Mouse (Mus musculus): ENCODE measurements around the gene Slfn8. TPM values are rescaled to one million over a fixed set of nuclear protein-coding genes. Genes with fewer than 3 reads are reported as not detected.

Slfn8 gene
- 0.11 and 0.26 TPM in 2 replicates for polyA plus RNA-seq (2015; fragmentation: Nextera tagmentation; extraction: Ambion mirVana)

DNA sequence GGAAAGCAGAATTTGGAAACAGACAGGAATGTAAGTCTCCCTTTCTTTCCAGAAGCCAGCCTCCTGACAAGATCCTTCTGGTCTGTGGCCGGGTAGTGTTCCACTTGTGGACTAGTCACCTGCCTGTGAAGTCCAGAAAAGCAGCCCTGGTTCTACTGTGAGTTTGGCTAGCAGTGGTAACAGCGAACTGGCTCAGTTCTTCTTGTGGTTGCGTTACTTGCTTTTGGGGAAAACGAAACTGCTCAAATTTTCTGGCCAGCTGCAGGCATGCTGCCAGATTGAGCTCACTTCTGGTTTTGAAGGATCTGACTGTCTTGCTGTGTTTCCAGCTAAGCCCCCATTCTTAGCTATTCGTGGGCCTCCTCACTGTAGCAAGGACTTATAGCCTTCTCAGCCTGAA, at the start of gene Slfn8:
Gene Slfn8 (minus strand): TSS at position 190 of the 400 bp plus-strand sequence.
- H3K4me3 ChIP-seq (replicated peaks; ENCODE audit: low read length), result no peak within 1 kb of the TSS
- H3K9me3 ChIP-seq (ENCODE audit: control insufficient read depth, low read length), result no peaks in the 10 kb centered on the region
- no peak within 1 kb of the TSS for H3K9ac ChIP-seq (replicated peaks; ENCODE audit: low read depth, low read length)
- no peak for ATAC-seq
- H3K27me3 ChIP-seq (replicated peaks; ENCODE audit: control insufficient read depth, insufficient read depth, low read length), result no peaks in the 10 kb centered on the region
- no peaks in the 10 kb centered on the region for H3K36me3 ChIP-seq (ENCODE audit: control insufficient read depth, insufficient read depth)
- WGBS, result 68% methylated on average over 5 of the region's 5 CpGs
- H3K4me1 ChIP-seq (replicated peaks; ENCODE audit: control insufficient read depth, insufficient read depth, low read length), result no peaks in the 10 kb centered on the region
- H3K27ac ChIP-seq (ENCODE audit: low read length), result no peak within 1 kb of the TSS
- no peak within 1 kb of the TSS for H3K4me2 ChIP-seq (ENCODE audit: low read length)

DNA sequence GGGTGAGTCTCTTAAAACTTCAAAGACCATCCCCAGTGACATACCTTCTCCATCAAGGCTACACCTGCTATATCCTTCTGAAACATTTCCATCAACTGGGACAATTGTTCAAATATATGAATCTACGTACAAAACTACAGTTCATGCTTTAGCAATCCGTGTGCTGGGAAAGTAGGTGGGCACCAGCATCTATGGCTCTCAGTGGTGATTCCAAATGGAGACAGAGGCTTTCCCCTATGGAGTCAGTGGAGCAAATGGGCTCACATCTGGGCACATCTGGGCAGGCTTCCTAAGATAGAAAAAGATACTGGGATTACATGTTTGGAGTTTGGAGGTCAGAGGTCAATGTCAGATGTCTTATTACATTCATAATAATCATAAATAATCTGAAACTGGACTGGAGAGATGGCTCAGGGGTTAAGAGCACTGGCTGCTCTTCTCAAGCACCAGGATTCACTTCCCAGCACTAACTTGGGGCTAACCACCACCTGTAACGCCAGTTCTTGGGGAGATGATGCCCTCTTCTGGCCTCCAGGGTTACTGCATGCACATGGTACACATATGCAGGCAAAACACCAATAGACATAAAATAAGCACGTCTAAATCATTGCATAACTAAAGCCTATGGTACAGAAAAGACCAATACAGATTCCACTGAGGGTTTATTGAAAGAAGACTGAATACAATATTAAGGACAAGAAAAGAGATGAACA, 47.5 kb upstream of the Slfn8 start:
- 81% methylated on average over 4 of the region's 4 CpGs for WGBS
- no peak overlapping the region for H3K4me3 ChIP-seq (replicated peaks; ENCODE audit: low read length)

DNA sequence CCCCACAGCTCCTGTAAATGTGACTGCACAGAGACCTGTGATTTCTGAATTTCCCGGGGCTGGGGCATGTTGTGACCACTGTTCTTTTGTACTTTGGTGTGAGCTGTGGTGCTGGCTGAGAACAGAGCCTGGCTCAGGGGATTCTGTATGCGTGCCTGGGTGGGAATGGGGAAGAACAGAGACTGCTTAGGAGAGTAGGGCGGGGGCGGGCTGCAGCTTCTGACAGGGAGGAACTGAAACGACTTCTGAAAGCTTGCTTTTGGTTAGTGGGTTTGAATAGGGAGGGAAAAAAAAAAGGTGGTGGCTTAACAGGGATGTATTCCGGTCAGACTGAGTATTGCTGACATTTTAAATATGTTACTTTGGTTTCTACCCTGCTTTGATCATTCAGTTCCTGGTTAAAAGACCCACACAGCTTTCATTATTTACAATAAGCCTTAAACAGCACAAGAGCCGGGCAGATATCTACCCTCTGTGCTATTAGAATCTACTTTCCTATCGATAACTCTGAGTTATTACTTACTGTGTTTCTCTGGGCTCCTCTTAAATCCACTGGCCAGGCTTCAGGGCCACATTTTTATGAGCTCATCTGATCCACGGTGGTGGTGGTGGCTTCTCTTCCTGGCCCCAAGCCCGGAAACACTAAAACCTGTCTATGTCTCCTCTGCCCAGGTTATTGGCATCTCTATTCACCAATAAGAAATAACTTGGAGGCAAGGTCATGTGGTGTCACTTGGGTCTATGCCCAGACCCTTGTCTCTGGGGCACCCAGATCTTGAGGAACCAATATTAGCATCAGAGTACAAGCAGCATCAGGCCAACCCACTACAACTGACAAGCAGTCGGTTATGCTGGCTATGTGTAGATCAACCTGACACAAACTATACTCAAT, 46.3 kb upstream of the Slfn8 start:
- Histone ChIP-seq H3K4me2 (ENCODE audit: low read length) (no peak overlapping the region), H3K9ac (replicated peaks; ENCODE audit: low read depth, low read length) (no peak overlapping the region), H3K9me3 (ENCODE audit: control insufficient read depth, low read length) (no peaks in the 10 kb centered on the region), H3K27ac (ENCODE audit: low read length) (no peak overlapping the region), H3K4me3 (replicated peaks; ENCODE audit: low read length) (no peak overlapping the region), H3K36me3 (ENCODE audit: control insufficient read depth, insufficient read depth) (no peaks in the 10 kb centered on the region), H3K4me1 (replicated peaks; ENCODE audit: control insufficient read depth, insufficient read depth, low read length) (no peaks in the 10 kb centered on the region), H3K27me3 (replicated peaks; ENCODE audit: control insufficient read depth, insufficient read depth, low read length) (no peaks in the 10 kb centered on the region)
- WGBS, result 31% methylated on average over 11 of the region's 11 CpGs
- ATAC-seq, result no peak

More for the DNA sequence above, 47.5 kb upstream of the Slfn8 start:
- ATAC-seq, result no peak
- no peaks in the 10 kb centered on the region for H3K36me3 ChIP-seq (ENCODE audit: control insufficient read depth, insufficient read depth)
- no peak overlapping the region for H3K4me2 ChIP-seq (ENCODE audit: low read length)
- no peaks in the 10 kb centered on the region for H3K9me3 ChIP-seq (ENCODE audit: control insufficient read depth, low read length)
- H3K4me1 ChIP-seq (replicated peaks; ENCODE audit: control insufficient read depth, insufficient read depth, low read length), result no peaks in the 10 kb centered on the region
- H3K27ac ChIP-seq (ENCODE audit: low read length), result no peak overlapping the region
- no peak overlapping the region for H3K9ac ChIP-seq (replicated peaks; ENCODE audit: low read depth, low read length)
- no peaks in the 10 kb centered on the region for H3K27me3 ChIP-seq (replicated peaks; ENCODE audit: control insufficient read depth, insufficient read depth, low read length)

DNA sequence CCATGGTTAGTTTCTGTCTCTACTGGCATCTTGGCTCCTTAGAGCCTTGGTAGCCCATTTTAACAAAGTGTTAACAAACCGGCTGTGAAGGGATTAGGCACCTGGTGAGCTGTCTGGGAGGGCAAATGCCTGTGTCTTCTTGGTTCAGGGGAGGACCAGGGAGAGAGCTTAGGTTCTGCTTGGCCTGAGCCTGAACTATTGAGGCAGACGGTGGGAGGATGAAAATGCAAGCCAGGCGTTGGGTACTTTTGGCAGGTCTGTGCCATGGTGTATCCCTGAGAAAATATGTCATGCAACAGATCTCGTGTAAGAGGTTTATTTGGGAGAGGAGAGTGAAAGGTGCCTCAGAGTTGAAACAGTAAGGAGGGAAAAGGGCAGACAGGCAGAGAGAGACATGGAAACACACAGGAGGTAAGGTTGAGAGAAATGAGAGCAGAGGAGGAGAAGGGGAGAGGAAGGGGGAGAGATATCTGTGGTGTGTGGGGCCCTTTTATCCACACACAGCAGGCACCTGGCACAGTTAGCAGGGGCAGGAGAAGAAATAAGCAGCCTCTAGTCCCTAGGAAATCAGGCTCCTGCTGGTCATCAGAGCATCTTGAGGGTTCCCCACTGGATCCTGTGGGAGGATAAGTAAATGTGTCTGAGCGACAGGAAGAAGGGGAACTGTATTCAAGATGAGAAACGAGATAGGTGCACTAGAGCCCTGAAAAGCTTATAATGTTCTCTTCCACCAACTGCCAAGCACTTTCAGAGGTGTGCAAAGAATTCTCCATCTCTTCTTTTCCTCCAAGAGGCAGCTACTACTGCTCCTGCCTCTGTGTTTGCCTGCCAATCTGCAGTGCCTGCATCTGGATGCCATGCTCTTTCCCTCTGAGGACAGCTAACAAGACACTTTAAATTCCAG, 45.1 kb upstream of the Slfn8 start:
- H3K4me1 ChIP-seq (replicated peaks; ENCODE audit: control insufficient read depth, insufficient read depth, low read length), result no peaks in the 10 kb centered on the region
- H3K27ac ChIP-seq (ENCODE audit: low read length), result no peak overlapping the region
- H3K4me2 ChIP-seq (ENCODE audit: low read length), result no peak overlapping the region
- no peak overlapping the region for H3K4me3 ChIP-seq (replicated peaks; ENCODE audit: low read length)
- no peaks in the 10 kb centered on the region for H3K9me3 ChIP-seq (ENCODE audit: control insufficient read depth, low read length)
- no peaks in the 10 kb centered on the region for H3K36me3 ChIP-seq (ENCODE audit: control insufficient read depth, insufficient read depth)
- no peak for ATAC-seq
- no peak overlapping the region for H3K9ac ChIP-seq (replicated peaks; ENCODE audit: low read depth, low read length)
- H3K27me3 ChIP-seq (replicated peaks; ENCODE audit: control insufficient read depth, insufficient read depth, low read length), result no peaks in the 10 kb centered on the region
- WGBS, result 20% methylated on average over 6 of the region's 6 CpGs

DNA sequence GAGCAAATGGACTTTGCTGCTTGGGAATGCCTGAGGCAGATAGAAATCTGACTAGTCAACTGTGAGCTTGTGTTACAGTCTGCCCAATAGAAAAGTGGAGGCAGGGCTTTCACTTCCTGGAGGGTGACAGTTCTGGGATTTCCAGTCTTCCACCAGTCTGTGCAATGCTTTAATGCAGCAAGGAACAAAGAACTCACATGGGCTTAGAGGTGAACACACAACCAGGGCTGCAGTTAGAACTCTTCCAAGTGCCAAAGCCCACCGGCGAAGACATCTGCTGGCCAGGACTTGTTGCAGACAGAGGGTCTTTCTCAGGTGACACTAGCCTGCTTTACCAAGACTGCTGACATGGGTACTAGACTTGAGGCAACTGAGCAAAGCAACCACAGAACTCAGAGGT, 44.3 kb upstream of the Slfn8 start, which contains the start of gene Slfn2:
Gene Slfn2 (plus strand): TSS at position 167 of the 400 bp plus-strand sequence.
- H3K36me3 ChIP-seq (ENCODE audit: control insufficient read depth, insufficient read depth), result no peaks in the 10 kb centered on the region
- H3K4me3 ChIP-seq (replicated peaks; ENCODE audit: low read length), result no peak within 1 kb of the TSS
- no peaks in the 10 kb centered on the region for H3K4me1 ChIP-seq (replicated peaks; ENCODE audit: control insufficient read depth, insufficient read depth, low read length)
- H3K27me3 ChIP-seq (replicated peaks; ENCODE audit: control insufficient read depth, insufficient read depth, low read length), result no peaks in the 10 kb centered on the region
- 95% methylated on average over 2 of the region's 2 CpGs for WGBS
- no peak within 1 kb of the TSS for H3K9ac ChIP-seq (replicated peaks; ENCODE audit: low read depth, low read length)
- no peak within 1 kb of the TSS for H3K27ac ChIP-seq (ENCODE audit: low read length)
- H3K9me3 ChIP-seq (ENCODE audit: control insufficient read depth, low read length), result no peaks in the 10 kb centered on the region
- H3K4me2 ChIP-seq (ENCODE audit: low read length), result no peak within 1 kb of the TSS
- ATAC-seq, result no peak

DNA sequence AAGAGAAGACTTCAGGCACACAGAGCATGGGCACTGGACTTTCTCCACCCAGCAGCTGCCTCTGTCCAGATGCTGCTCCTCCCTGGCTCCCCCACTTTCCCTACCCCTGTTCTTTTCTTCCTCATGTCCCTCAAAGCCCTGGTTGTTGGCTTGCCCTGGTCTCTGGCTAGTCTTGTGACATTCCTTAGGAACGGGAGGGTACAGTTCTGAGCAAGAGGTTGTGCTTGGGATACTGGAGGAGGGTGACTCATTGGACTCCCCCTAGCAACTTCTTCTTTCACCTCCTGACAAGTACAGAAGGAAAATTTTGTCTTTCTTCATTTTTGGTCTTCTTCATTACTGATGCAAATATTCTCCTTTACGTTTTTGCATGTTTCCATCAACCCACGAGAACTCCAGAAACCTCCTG, 43.3 kb upstream of the Slfn8 start:
- no peaks in the 10 kb centered on the region for H3K9me3 ChIP-seq (ENCODE audit: control insufficient read depth, low read length)
- no peak overlapping the region for H3K9ac ChIP-seq (replicated peaks; ENCODE audit: low read depth, low read length)
- H3K4me2 ChIP-seq (ENCODE audit: low read length), result no peak overlapping the region
- no peak for ATAC-seq
- H3K4me1 ChIP-seq (replicated peaks; ENCODE audit: control insufficient read depth, insufficient read depth, low read length), result no peaks in the 10 kb centered on the region
- 70% methylated on average over 3 of the region's 3 CpGs for WGBS
- no peaks in the 10 kb centered on the region for H3K27me3 ChIP-seq (replicated peaks; ENCODE audit: control insufficient read depth, insufficient read depth, low read length)
- no peak overlapping the region for H3K4me3 ChIP-seq (replicated peaks; ENCODE audit: low read length)
- no peaks in the 10 kb centered on the region for H3K36me3 ChIP-seq (ENCODE audit: control insufficient read depth, insufficient read depth)
- H3K27ac ChIP-seq (ENCODE audit: low read length), result no peak overlapping the region

DNA sequence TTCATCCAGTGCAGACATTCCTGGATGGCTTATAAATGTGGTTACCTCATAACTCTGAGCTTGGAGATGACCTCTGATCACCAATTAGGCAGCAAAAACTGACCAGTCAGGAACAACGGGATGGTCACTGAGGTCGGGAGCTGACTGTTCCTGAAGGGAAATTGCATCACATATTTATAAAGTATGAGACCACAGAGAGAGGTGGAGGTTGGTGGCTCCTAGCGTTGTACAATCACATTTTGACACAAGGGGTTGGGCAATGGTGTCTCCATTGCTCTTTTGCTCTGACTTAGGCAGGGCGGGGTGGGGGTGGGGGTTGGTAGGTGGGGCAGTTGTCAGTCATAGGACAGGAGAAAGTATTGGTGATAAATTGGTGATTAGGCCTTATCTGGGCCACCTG, 42.5 kb upstream of the Slfn8 start:
- Histone ChIP-seq H3K36me3 (ENCODE audit: control insufficient read depth, insufficient read depth) (no peaks in the 10 kb centered on the region), H3K27ac (ENCODE audit: low read length) (no peak overlapping the region), H3K9ac (replicated peaks; ENCODE audit: low read depth, low read length) (no peak overlapping the region), H3K9me3 (ENCODE audit: control insufficient read depth, low read length) (no peaks in the 10 kb centered on the region), H3K4me1 (replicated peaks; ENCODE audit: control insufficient read depth, insufficient read depth, low read length) (no peaks in the 10 kb centered on the region), H3K27me3 (replicated peaks; ENCODE audit: control insufficient read depth, insufficient read depth, low read length) (no peaks in the 10 kb centered on the region), H3K4me3 (replicated peaks; ENCODE audit: low read length) (no peak overlapping the region), H3K4me2 (ENCODE audit: low read length) (no peak overlapping the region)
- no peak for ATAC-seq
- 89% methylated on average over 4 of the region's 4 CpGs for WGBS

DNA sequence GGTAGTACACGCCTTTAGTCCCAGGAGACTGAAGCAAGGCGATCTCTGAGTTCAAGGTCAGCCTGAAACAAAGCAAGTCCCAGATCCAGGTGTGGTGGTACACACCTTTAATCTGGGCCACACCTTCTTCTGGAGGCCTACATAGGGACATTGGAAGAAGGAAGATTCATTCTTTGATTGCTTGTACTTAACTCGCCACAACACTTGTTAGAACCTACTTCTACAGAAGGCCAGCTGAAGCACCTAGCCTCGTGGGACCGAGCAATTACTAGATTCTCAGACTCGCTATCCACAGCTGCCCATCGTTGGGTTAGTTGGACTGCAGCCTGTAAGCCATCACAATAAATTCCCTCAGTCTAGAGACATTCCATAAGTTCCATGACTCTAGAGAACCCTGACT, 41.2 kb upstream of the Slfn8 start:
- Histone ChIP-seq H3K9ac (replicated peaks; ENCODE audit: low read depth, low read length) (no peak overlapping the region), H3K4me2 (ENCODE audit: low read length) (no peak overlapping the region), H3K27me3 (replicated peaks; ENCODE audit: control insufficient read depth, insufficient read depth, low read length) (no peaks in the 10 kb centered on the region), H3K9me3 (ENCODE audit: control insufficient read depth, low read length) (no peaks in the 10 kb centered on the region), H3K4me1 (replicated peaks; ENCODE audit: control insufficient read depth, insufficient read depth, low read length) (no peaks in the 10 kb centered on the region), H3K36me3 (ENCODE audit: control insufficient read depth, insufficient read depth) (no peaks in the 10 kb centered on the region), H3K27ac (ENCODE audit: low read length) (no peak overlapping the region), H3K4me3 (replicated peaks; ENCODE audit: low read length) (no peak overlapping the region)
- WGBS, result 92% methylated on average over 7 of the region's 7 CpGs
- no peak for ATAC-seq

All from forebrain, embryonic 16.5 days (tissue).